Mouse (Mus musculus) Muller cell, postnatal 12 days (primary cell): ENCODE measurements around the gene Mthfr.

Source experiments
- DNase-seq: peaks from one replicate; pipeline ENCODE4 v3.0.0-alpha.2; 2015; ENCODE audit errors: inconsistent ontology term

The Mthfr gene

DNA sequence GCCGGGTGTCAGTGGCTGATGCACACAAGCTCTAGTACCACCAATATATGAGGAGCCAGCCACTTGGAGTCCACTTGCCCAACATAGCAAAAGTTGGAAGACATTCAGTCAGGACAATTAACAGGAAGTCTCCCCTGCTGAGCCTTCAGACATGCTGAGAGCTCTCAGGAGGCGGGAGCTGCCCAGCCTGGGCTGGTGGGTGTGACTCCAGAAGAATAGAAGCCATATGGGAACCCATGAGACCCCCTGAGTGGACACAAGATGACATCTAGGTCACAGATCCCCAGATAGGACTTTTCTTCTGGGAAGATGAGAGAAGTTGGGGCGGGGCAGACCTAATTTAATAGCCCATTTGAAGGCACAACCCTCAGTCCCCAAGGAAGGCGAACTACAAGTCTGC lies 50.3 kb downstream of the Mthfr start:
- DNase-seq = no peak

DNA sequence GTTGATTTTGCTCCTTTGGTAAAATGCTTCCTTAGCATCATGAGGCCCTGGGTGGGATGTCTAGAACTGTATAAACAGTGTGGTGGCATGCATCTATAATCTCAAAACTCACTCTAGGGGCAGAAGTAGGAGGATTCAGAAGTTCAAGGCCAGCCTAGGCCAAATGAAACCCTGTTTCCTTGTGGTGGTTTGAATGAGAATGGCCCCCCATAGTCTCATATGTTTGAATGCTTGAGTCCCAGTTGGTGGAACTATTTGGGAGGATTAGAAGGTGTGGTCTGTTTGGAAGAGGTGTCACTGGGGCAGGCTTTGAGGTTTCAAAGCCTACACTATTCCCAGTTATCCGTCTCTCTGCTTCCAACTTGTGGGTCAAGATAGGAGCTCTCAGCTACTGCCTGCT lies 52.3 kb downstream of the Mthfr start:
- no peak for DNase-seq

DNA sequence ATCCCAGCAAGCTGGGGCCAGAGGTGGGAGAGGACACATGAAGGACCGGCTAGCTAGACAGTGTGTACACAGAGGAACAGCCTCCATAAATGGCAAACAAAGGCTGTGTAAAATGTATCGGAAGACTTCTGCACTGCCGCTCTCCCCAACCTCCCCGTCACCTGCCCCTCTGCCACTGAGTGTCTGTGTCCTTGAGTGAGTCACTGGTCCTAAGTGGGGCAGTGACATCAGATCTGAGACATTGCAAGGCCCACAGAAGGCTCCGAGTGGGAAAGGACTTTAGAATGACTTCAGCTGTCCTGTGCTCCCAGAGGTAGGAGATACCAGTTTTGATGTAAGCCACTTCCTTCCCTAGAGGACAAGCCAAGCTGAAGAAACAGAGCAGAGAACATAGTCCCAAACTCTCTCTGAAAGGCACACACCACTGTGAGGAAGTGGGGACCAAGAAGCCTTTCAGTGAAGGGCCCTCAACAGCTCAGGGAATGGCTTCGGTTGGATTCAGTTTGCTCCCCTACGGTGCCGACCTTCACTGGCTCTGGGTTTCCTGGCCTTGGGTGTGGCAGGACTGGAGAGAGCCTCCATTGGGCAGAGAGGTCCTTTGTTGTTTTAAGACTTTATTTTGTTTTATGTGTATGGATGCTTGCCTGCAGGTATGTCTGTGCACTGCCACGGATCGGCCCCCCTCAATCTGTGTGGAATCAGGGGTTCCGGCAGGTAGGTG lies 53.8 kb downstream of the Mthfr start:
- DNase-seq = no peak

DNA sequence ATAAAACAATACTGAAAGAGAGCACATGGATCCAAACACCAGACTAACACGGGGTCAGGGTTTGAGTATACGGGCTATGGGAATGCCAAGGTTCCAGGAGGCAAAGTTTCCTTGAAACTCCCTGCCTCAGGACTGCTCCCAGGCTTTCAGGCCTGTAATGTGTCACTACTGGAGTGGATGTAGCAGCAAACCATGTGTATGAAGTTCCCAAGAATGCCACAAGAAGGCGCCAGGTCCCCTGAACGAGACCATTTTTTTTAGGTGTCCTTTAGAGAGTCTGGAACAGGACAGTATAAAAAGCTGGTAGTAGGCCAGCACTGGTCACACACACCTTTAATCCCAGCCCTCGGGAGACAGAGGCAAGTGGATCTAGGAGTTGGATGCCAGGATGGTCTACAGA lies 55.3 kb downstream of the Mthfr start:
- DNase-seq = no peak

DNA sequence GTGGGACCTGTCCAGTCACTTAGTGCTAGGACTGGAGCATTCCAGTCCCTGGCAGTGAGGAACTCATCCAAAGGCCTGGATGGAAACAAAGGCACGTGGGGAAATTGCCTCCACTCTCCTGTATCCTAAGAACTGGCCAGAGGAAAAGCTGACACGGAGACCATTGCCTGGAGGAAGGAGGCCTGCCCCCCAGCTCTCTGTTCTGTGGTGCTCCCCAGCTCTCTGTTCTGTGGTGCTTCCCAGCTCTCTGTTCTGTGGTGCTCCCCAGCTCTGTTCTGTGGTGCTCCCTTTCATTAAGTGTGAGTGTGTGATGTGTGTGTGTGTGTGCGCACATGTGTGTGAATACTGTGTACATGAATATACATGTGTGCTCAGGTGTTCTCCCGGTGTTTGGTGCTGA lies 56.2 kb downstream of the Mthfr start:
- no peak for DNase-seq

DNA sequence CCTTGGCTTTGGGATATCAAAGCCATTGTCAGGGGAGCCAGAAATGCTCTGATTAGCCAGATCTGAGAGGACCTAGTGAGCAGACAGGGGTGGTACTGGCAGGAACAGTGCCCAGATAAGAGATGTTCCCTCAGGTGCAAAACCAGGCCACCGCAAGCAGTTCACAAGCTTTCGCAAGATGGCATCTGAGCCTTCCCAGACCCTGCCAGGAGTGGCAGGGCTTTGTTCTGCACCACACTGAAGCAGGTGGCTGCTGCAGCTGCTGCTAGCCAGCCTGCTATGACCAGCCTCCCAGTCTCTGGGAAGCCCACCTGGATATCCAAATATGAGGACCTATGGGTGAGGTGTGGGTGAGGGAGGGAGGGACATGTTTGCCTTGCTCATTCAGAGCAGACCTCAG lies 59.1 kb downstream of the Mthfr start:
- no peak for DNase-seq

DNA sequence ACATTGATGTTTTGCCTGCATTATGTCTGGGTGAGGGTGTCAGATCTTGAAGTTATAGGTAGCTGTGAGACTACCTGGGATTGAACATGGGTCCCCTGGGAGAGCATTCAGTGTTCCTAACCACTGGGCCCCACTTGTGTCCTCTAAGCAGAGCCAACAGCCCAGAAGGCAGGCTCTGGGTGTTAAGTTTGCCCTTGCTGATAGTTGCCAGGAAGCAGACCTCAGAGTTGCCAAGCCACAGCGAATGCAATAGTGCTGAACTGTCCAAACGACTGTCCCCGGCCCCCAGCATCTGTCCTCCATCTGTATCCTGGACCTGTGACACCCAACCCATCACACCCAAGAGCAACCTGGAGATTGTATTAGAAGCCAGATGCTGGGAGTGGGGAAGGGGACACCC lies 59.8 kb downstream of the Mthfr start:
- DNase-seq = no peak

DNA sequence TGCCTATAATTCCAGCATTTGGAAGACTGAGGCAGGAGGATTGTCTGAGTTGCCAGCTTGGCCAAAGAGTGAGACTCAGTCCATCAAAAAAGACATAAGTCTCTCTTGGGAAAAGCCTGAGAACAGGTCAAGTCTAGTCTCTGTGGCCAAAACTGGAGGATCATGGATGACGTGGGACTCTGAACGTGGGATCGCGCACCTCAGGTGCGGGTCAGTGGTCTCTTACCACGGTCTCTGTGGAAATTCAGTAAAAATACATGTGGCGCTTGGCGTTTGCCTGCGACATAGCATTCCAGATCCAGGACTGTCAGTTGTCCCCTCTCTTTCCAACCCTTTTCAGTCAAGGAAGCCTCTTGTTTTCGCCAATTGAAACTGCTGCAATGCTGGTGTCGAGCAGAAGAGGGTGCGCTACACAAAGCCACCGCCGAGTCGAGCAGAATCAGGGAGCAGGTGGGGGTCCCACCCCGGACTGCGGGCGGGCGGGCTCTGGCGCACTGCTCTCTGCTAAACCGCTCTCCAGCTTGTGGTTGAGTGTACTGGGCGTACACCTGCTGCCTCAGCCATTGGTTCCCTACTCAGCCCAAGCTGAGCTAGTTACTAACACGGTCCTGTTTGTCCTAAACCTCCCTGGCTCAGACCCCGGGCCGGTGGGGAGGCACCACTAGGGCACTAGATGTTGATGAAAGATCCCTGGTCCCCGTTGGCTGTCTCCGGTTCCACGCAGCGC lies 63.1 kb downstream of the Mthfr start:
- peak; percentile 75 for DNase-seq

DNA sequence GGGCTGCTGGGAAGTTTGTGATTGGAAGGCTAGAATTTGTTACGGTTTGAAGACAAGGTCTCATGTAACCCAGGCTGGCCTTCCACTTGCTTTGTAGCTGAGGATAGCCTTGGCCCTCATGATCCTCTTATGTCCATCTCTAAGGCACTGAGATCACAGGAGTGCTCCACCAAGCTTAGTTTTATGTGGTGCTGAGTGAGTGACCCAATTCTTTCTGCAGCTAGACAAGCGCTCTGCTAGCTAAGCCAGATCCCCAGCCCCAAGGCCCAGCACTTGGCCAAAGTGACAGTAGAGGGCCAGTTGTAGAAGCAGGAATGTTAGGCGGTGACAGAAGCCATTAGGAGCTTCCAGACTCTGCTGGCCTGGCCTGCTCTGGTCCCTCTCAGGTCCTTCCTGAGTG lies 65.3 kb downstream of the Mthfr start:
- no peak for DNase-seq

DNA sequence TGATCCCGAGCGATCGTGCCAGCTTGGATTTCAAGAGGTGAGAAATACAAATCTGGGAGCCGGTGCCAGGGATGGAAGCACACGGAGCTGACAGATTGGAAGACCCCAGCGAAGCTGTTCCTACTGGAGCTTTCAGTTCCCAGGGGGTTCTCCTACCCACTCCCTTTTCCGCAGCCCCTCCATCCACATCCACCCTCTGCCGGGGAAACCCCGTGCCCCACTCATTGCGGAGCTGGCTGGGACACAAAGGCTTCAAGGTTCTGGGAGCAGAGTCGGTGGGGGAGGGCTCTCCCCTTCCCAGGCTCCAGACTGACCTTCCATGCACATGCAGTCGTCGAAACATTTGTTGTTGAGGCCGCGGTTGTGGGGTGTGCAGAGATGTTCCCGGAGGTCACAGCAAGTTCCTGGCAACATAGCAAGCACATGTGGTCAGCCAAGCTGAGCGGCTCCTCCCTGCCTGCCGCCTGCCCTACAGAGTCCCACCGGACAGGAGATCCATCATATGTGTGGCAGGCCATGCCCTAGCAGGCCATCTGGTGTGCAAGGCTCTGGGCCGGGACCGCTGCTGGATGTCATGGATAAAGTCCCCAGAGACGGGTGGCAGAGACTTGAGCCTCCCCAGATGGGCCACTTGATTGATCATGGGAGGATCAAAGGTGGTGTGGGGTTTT lies 68.9 kb downstream of the Mthfr start:
- DNase-seq = no peak

DNA sequence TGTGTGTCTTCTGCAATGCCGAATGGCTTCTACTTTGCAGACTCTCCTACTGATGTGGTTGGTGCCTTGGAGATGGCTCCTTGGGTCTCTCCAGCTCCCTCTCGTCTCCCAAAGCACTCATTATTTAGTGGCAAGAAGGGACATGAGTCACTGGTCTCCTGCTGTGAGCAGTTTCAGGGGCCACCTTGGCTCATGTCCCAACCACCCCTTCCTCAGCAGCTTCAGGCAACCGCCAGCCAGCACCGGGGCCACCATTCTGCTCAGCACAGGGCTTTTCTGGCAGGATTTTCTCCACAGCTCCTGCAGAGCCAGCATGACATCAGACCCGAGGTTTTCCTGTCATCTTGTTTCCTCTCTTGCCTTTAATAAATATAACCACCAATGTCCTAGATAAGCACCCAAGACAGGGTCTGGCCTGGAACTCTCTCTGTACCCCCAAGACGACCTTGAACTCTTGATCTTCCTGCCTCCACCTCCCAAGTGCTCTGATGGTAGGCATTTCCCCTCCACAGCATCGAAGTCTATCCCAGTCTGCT lies 69.8 kb downstream of the Mthfr start:
- no peak for DNase-seq
